Mouse (Mus musculus) activated CD4-positive, CD25-positive, alpha-beta regulatory T cell, adult 4 months (primary cell): Measurements from ENCODE around the gene Frmd8. TPM values are rescaled to one million over a fixed set of nuclear protein-coding genes. Genes with fewer than 3 reads are reported as not detected.

Experiments
- ATAC-seq: one replicate; pipeline ENCODE4 v1.8.0; 2017
- polyA plus RNA-seq, 2 experiments: library from polyadenylated mRNA; unstranded; fragments of 100-300 nt; shearing (Covaris generic); gene quantifications; one replicate each; pipeline ENCODE4 v1.2.1; 2017

Frmd8 gene
- polyA plus RNA-seq, 2 experiments from 2014 or later, result 70.6 to 78.6 TPM

GRCm38 (mm10) chr19:5837606-5838005, 37.5 kb downstream of the Frmd8 start:
- ATAC-seq, result no peak

DNA sequence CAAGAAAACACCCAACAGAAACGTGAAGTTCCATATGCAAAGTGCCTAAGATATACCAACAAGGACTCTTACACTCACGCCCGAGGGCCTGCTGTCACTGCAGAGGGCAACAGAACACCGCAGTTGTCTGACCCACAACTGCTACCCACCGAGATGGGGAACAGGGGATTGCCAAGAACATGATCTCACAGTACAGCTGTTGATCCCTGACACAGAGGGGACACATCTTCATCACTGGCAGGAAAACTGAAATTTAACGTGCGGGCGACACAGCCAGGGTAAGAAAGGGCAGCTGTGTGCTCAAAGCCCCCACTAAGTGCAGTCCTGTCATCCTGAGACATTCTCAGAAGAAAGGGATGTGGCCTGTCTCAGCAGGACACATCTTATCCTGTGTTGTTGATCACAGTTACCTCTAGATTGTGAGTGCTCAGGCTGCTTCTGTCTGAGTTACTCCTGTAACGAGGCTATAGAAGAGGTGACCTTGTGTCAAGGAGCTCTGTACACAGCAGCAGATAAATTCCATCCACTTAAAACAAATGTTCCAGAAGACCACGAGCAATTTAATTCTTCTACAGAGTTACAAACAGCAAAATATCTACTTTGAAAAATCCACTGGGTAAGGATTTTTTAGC, 38.0 kb downstream of the Frmd8 start:
- ATAC-seq, result no peak

DNA sequence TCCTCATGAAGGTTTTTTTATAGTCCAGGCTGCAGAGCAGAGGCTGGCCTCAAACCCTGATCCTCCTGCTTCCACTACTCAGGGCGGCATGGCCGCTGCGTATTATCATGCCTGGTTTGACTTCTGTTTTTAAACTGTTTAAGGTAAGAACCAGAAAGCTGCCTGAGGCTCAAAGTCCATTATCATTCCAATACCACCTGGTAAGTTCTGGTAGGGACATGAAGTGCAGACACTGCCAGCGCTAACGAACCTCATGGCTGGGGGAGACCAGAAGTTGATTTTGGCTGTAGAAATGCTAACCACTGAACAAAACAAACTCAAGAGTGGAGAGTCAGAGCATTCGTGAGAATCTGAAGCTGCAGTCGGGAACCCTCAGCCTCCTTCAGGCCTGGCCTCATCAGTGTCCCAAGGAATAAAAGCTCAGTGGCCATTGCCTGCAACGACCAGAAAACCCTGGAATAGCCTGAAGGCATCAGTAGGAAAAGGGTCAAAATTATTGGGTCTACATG, 39.1 kb downstream of the Frmd8 start:
- ATAC-seq, result no peak

GRCm38 (mm10) chr19:5835054-5835921, 39.8 kb downstream of the Frmd8 start:
- no peak for ATAC-seq

- no peak for ATAC-seq
Measured at GRCm38 (mm10) chr19:5834260-5834925, 40.7 kb downstream of the Frmd8 start.

DNA sequence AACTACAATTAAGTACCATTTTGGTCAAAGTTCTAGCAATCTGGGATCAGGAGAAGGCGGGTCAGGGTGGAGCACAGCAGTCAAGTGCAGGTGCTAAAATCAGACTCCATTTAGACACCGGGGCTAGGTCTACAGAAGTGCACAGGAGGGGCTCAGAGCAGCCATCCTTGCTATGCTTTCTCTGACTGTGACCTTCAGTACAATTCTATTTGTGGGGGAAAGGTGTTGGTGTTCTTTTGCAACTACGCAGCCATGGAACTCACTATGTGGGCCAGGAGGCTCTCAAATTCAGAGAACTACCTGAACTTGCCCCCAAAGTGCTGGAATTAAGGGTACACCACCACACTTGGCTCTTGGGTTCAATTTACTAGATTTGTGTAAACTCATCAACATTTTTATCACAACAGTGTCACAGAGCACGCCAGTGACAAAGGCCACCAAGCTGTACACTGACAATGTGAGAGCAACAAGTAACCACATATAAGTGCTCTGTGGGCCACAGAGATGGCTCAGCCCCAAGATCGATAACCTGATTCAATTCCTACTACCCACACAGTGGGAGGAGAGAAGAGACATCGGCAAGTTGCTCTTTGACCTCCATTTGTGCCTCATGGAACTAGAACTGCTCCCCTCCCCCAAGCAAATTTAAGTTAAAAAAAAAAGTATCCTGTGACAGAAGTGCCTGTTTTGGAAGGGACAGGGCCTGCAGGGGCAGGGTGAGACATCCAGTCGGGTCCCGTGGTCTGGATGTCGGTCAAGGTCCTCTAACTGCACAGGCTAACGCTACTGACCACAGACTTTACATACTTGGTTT, 41.6 kb downstream of the Frmd8 start:
- no peak for ATAC-seq

- ATAC-seq, result no peak
Measured at GRCm38 (mm10) chr19:5832326-5832725, 42.7 kb downstream of the Frmd8 start.

- ATAC-seq, result no peak
Measured at GRCm38 (mm10) chr19:5831958-5832320, 43.1 kb downstream of the Frmd8 start.

GRCm38 (mm10) chr19:5831224-5831957, 43.7 kb downstream of the Frmd8 start:
- ATAC-seq, result no peak

GRCm38 (mm10) chr19:5830776-5831175, 44.3 kb downstream of the Frmd8 start:
- ATAC-seq, result no peak

- no peak for ATAC-seq
Measured at GRCm38 (mm10) chr19:5829958-5830615, 45.0 kb downstream of the Frmd8 start.

DNA sequence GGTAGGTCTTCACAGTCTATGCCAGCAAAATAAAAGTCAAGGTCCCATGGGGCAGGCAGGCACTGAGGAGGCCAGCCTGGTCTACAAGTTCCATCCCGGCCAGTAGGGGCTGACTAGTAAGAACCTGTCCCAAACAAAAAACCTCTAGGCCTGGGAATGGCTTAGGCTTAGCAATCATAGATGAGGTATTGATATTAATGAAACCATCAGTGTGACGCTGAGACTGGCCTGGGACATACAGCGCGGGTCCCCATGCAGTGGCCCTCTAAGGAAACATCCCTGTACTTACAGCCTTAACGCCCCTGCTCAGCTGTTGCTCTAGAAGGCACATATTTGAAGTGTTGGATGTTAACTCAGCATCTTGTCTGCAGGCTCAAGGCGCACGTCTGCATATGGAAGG, 46.2 kb downstream of the Frmd8 start:
- ATAC-seq, result no peak

GRCm38 (mm10) chr19:5828155-5828554, 46.9 kb downstream of the Frmd8 start:
- no peak for ATAC-seq

DNA sequence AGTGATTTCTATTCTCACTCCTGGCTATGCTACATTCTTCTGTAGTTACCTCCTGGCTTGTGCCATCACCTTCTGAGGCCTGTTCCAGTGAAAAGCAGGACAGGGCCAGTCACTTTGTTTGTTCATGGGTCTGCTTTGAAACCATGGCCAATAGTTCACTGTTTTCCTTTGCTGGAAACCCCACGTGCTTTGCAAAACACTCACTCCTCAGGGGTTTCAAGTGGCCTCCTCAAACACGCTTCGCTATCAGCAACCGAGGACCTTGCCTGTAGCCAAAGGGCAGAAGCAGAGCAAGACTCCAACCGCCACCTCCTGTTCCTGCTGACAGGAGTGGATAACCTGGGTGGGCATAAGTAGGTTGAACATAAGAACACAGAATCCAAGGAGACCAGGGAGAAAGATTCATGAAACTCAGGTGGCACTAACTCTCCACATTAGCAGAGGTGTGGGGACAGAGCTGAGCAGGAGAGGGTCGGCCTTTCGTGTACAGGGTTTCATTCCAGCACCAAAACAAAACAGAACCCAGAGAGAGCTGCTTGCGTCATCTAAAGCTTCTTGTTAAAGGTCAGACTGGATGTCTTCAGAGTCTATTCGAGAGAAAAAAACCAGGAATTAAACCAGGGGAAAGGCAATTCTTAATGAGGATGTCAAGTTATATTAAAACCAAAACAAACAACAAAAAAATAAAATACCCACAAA, 47.5 kb downstream of the Frmd8 start:
- ATAC-seq, result no peak

DNA sequence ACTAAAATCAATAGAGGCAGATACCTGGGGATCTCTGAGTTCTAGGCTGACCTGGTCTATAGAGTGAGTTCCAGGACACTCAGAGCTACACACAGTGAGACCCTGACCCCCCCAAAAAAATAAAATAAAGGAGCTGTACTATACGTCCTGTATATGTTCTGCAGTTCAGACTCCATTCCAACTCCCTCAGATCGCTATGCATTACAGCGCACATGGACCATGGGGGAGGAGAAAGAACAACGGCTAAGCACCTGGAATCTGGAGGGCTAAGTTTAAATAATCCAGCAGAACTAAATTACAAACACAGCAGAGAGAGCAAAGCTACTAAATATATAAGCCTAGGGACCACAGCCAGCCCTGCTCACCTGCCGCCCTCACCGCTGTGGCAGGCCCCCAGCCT, 48.0 kb downstream of the Frmd8 start:
- no peak for ATAC-seq

DNA sequence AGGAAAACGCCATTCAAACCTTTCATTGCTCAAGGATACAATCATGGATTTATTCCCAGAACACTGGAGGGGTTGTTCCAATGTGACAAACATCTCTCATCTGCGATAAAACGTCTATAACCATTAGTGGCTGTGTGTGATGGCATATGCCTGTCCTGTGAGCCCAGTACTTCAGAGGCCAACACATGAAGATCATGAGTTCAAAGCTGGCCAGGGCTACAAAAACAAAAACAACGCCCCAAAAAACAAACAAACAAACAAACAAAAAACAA, 48.4 kb downstream of the Frmd8 start:
- no peak for ATAC-seq

GRCm38 (mm10) chr19:5825901-5826730, 49.0 kb downstream of the Frmd8 start:
- no peak for ATAC-seq

GRCm38 (mm10) chr19:5824826-5825617, 50.1 kb downstream of the Frmd8 start:
- ATAC-seq, result no peak
